Mouse (Mus musculus) brown adipose tissue, adult 24 weeks (tissue): ENCODE measurements around the gene Pkd1l2. TPM values are rescaled to one million over a fixed set of nuclear protein-coding genes. Genes with fewer than 3 reads are reported as not detected.

Experiments
- H3K27ac ChIP-seq: fragments of 200-500 bp; replicated peaks from 2 replicates; pipeline ENCODE4 v1.5.1; 2012; ENCODE audit warnings: low read depth, mild to moderate bottlenecking, low read length
- H3K4me1 ChIP-seq: fragments of 200-500 bp; 2 replicates; pipeline ENCODE4 v1.6.1; 2012; ENCODE audit warnings: low read length, mixed read lengths; ENCODE audit not compliant: control insufficient read depth, insufficient read depth, insufficient read length
- H3K4me3 ChIP-seq: fragments of 200-500 bp; 2 replicates; pipeline ENCODE4 v1.5.1; 2012; ENCODE audit warnings: low read depth, mild to moderate bottlenecking, low read length, moderate library complexity; ENCODE audit not compliant: insufficient read depth
- polyA plus RNA-seq: library from polyadenylated mRNA; stranded (reverse); fragments of >200 nt; gene quantifications from 2 replicates; pipeline ENCODE4 v1.2.4, GENCODE M21; 2012; ENCODE audit not compliant: missing spikeins, insufficient read depth, insufficient read length

Gene Pkd1l2
- polyA plus RNA-seq, 1 experiment = not detected

DNA sequence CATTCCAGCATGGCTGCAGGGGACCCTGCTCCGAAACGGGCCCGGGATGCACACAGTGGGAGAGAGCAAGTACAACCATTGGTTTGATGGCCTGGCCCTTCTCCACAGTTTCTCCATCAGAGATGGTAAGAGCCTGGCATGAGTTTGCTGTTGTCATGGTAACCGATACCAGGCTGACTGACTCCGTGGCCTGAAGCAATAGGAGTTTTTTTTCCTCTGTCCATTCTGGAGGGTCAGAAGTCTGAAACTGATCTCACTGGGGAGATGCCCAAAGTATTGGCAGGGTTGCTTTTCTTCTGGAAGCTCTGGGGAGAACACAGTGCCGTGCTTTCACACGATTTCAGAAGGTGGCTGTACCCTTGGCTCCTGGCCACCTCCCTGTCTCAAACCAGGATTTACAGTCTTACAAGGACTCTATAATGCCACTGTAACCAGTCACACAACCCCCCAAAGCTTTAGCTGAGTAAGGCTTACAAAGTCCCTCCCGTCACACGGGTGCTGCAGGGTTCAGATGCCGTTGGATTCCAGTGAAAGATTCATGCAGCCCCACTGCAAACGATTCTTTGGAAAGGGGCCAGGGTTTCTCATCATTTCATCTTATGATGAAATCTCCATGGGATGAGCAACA is 15.4 kb upstream of the Pkd1l2 start:
- no peak overlapping the region for H3K27ac ChIP-seq
- H3K4me3 ChIP-seq = no peak overlapping the region
- H3K4me1 ChIP-seq = no peaks in the 10 kb centered on the region

DNA sequence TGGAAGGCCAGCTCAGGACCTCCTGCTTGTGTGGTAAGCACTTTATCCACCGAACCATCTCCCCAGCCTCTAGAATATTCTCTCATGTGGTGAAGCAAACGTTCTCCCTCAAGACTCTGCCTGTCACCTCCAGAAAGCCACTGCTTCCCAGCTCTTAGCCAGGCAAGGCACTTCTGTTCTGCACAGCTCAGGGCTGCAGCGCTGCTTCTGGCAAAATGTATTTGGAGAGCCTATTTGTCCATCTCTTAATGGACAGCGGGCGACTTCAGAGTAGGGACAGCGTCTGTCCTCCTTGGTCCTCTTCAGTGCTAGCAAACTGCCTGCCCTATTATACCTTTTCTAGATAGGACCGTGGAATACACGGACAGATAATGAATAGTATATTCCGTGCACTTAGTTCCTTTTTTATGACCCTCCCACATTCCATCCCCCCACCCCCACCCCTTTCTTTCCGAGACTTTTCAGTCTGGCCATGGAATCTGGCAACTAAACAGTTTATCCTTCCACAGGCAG is 14.9 kb upstream of the Pkd1l2 start:
- Histone ChIP-seq H3K27ac (no peak overlapping the region), H3K4me3 (no peak overlapping the region)

DNA sequence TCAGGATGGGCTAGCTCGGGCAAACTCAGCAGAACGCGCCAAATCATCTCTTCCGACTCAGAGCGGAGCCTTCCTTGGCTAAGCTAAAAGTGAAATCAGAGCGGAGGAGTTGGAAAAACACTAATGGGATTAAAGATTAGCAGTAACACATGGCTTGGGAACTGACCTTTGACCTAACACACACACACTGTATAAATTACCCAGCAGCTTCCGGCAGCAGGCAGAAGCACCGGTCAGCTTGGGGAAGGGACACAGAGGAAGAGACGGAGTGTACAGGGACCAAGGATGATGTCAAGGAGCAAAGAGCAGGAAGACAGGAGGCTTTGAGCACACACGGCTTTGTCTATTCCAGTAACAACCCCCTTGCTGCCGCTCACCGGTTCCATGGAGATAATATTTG is 13.4 kb upstream of the Pkd1l2 start, which contains the start of gene Bco1:
Gene Bco1 (plus strand): TSS at position 208 of the 400 bp plus-strand sequence.
- no peak within 1 kb of the TSS for H3K27ac ChIP-seq
- no peaks in the 10 kb centered on the region for H3K4me1 ChIP-seq
- no peak within 1 kb of the TSS for H3K4me3 ChIP-seq

More for the DNA sequence above, 14.9 kb upstream of the Pkd1l2 start:
- H3K4me1 ChIP-seq = no peaks in the 10 kb centered on the region

DNA sequence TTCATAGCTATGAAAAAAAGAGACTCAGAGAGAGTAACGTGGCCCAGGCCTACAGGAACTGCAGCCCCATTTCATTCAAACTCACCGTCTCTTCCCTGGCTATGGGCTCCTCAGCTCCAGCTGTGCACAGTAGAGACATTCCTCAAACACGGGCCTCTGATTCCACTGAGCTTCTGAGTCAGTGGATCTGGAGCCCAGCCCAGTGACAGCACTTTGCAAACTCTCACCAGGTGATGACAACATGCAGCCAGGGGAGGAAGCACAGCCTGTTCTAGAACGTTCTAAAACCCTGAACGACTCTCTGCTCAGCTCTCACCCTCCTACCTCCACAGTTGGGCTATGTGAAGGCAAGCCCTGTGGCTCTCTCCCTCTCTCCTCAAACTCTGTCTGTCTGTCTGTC is 11.8 kb upstream of the Pkd1l2 start:
- H3K27ac ChIP-seq = no peak overlapping the region

DNA sequence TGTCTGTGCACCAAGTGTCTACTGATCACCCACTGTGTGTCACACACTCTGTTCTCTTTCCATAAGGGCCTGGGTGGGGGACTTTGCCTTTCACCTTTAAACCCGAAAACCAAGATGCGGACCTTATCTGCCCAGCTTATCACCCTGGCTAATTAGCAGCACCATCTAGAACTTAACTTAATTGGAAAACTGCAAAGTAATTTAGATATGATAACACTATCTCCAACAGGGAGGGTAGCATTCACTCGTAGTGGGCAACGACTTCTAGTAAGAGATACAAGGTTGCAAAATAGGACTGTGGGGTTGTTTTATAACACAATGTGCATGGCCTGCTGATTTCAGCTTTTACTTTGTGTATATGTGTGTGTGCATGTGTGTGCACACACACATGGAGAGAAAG is 7.6 kb upstream of the Pkd1l2 start:
- Histone ChIP-seq H3K4me1 (no peaks in the 10 kb centered on the region), H3K27ac (no peak overlapping the region), H3K4me3 (no peak overlapping the region)

More for the DNA sequence above, 11.8 kb upstream of the Pkd1l2 start:
- Histone ChIP-seq H3K4me1 (no peaks in the 10 kb centered on the region), H3K4me3 (no peak overlapping the region)

DNA sequence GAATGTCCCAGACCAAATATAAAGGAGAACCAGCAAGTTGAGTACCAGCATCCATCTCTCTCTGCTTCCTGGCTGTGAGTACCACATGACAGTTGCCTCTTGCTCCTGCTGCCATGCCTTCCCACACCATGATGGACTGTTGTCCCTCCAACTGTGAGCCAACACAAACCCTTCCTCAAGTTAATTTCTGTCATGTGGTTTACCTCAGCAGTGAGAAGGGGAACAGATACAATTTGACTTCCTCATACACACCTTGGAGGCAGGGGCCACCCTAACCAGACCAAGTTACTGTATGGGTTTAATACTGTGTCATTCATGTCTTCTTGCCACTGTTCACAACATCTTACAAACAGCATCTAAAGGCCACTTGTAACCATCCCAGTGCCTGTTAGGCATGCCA is 4.8 kb upstream of the Pkd1l2 start:
- H3K4me1 ChIP-seq = no peaks in the 10 kb centered on the region
- no peak overlapping the region for H3K27ac ChIP-seq
- no peak overlapping the region for H3K4me3 ChIP-seq

DNA sequence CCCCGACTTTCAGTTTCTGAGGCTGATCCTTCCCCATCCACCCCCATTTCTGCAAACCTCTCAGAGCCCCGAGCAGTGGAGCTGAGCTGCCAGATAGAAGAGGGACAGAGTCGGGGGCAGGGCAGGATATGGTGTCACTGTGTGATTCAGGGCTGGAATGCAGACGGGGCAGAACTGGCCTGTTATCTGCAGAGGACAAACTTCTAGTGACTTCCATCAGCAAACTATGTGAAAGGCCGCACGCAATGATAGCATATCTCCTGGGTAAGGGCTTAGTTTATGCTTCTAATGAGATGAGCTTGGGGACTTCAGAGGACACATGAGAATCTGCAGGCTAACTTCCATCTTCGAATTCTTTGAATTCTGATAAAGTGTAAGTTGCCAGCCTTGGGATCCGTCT is 3.3 kb upstream of the Pkd1l2 start:
- H3K4me3 ChIP-seq = no peak overlapping the region
- no peaks in the 10 kb centered on the region for H3K4me1 ChIP-seq
- no peak overlapping the region for H3K27ac ChIP-seq

DNA sequence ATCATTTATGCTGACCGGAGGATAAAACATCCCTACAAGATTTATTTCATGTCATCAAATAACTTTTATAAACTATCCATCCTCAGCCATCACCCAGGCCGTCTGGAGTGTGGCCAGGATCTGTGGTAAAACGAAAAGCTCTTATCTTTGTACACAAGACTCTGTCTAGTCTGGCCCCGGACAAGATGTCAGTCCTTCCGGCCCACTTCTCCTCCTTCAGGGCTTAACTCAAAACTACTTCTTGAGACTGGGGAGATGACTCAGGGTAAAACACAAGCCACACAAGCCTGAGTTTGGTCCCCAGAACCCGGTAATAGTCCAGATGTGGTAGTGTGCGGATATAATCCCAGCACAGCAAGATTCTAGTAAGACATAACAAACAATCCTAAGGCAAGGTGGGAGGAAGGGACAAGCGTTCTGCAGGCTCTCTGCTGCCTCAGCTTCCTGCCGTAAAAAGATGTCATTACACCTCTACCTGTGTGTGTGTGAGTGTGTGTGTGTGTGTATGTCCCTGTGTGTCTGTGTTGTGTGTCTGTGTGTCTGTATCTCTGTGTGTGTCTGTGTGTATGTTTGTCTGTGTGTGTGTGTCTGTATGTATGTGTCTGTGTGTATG is 804 bp upstream of the Pkd1l2 start:
- Histone ChIP-seq H3K4me1 (no peaks in the 10 kb centered on the region), H3K4me3 (no peak overlapping the region), H3K27ac (no peak overlapping the region)

DNA sequence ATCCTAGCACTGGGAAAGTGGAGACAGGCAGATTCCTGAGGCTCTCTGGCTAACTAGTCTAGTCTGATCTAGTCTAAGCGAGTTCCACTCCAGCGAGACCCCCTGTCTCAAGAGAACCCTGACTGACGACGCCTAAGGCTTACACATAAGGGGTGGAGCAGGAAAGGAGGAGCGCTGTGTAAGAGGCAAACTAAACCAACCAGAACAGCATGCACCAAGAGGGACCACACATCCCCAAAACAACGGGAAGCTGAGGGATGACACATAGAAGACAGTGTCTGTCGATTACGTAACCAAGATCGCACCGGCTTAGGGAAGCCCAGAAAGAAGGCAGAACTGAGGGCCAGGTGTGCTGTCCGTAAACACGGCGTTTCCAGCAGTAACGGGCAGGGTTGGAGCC is 2.6 kb downstream of the Pkd1l2 start:
- Histone ChIP-seq H3K27ac (no peak overlapping the region), H3K4me1 (no peaks in the 10 kb centered on the region), H3K4me3 (no peak overlapping the region)

DNA sequence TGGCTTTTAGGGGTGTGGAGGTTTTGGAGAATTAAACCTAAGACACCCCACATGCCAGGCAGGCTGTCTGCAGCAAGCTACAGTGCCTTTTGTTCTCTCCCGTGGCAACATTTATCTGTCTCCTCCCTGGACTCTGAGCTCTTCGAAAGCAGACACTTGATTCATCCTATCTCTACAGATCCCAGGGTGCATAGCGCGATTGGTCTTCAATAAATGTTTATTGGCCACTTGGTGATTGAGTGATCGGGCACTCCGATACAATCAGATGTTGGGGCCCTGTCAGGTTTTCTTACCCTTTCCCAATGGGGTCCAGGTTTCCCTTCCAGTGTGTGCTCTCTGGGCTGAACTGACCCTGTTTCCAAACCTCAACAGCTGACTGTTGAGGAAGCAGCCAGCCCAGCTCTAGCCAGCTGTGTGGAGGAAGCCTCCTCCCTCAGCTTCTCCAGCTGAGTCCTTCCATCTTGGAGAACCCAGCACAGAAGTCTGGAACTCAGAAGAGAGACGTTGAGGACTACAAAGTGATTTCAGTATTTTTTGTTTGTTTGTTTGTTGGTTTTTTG is 3.8 kb downstream of the Pkd1l2 start:
- Histone ChIP-seq H3K27ac (no peak overlapping the region), H3K4me3 (no peak overlapping the region), H3K4me1 (no peaks in the 10 kb centered on the region)

DNA sequence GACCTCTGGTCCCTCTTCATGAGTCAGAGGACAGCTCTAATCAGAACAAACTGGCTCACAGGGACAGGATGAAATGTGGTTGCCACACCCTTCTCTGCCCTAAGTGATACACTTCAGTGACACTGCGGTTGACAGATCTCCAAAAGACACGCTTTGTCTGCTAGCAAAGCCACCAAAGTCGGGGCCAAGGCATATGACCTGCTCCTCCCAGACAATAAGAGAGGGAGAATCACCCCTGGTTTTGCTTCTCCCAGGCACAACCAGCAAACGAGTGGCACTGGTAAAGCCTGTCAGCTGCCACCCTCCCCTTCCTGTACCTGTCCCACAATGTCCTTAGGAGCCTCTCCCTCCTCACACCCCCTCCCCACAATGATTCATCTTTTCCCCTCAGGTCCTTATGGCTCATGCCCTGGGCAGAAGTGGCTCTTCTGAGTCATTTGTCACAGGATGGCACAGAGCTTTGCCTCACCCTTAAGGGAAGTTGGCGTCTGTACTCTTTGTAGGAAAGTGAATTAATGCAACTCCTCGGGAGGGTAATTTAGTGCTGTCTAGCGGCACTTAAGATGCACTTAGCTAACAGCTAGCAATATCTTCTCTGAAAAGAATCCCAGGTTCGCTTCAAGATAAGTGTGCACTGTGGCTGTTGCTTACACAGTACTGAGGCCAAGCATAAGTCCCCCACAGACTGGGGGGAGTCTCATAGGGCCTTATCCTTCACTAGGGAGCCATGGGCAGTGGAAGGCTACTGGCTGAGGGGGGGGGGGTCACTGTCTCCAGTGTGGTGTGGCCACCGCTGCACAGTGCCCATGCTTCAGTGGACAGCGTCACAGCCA is 7.7 kb downstream of the Pkd1l2 start:
- H3K4me3 ChIP-seq = no peak overlapping the region
- H3K4me1 ChIP-seq = no peaks in the 10 kb centered on the region
- H3K27ac ChIP-seq = no peak overlapping the region

DNA sequence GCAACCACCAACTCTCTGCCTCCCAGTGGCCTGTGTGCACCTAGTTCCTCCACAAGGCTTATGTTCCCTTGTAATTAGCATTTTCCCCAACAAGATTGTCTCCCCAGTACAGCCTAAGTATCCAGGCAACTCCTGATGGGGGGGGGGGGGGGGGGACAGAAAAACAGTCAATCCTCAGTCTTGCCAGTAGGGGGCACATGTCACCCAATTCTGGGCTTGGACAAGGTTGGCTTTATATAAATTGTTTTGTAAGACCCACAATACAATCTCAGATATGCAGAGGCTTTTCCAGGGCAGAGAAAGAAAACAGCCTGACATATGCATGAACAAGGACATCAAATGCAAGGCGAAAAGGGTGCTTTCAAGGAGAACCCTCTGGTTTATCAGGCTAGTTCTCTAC is 12.5 kb downstream of the Pkd1l2 start:
- Histone ChIP-seq H3K4me1 (no peaks in the 10 kb centered on the region), H3K4me3 (no peak overlapping the region), H3K27ac (no peak overlapping the region)

DNA sequence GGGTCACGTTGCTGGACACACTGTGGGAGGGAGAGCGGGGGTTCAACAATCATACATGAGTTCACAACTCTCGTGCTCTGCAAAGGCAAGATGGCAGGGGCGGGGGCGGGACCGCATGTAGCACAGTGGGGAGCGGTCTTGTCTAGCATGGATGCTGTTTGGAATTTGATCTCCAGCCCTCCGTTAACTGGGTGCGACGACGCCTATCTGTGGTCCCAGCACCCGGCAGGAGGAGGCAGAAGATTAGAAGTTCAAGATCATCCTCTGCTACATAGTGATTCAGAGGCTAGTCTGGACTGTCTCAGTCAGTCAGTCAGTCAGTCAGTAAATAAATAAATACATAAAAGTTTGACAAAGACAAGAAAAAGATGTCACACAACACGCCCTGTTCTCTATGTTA is 14.0 kb downstream of the Pkd1l2 start:
- H3K27ac ChIP-seq = no peak overlapping the region
- no peak overlapping the region for H3K4me3 ChIP-seq
- H3K4me1 ChIP-seq = no peaks in the 10 kb centered on the region

DNA sequence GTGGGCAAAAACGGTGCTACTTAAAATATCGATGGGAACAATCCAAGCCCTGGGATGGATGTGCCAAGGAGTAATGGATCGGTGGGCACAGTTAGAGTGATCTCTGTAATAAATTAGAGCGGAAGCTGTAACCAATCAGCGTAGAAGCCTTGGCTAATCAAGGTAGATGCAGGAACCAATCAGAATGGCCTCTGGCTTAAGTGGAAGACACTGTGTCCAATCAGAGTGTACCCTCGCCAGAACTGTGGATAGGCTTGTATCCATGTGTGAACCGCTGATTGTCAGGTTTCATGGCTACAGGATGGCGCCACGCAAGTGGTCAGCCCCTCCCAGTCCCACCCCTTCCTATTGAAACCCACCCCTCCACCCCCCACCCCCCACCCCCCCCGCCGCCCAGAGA is 14.9 kb downstream of the Pkd1l2 start:
- Histone ChIP-seq H3K4me1 (no peaks in the 10 kb centered on the region), H3K27ac (no peak overlapping the region), H3K4me3 (no peak overlapping the region)

DNA sequence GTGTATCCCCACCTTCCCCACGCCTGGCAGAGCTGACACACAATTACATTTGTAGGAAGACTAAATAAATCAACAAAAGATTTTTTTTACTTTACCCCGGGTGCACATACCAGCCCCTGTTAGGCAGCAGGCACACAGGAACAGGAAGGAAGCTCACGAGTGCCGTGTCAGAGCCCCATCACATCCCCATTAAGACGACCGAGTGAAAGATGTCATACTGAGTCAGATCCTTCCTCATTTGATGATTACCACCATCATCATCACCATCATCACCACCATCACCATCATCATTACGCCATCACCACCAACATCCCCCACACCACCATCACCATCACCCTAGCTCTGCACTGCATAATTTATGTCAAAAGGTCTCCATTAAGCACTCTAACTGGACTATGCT is 15.3 kb downstream of the Pkd1l2 start:
- Histone ChIP-seq H3K27ac (no peak overlapping the region), H3K4me1 (no peaks in the 10 kb centered on the region), H3K4me3 (no peak overlapping the region)
